In genomic region chr11:3142413-3142812, GRCm38 (mm10) we compare ENCODE assay signal across 8 mouse cellular contexts. TPM values are rescaled to one million over a fixed set of nuclear protein-coding genes. Genes with fewer than 3 reads are reported as not detected.
DNase-seq lines count a peak whose midpoint lies in the region; ATAC-seq and TF ChIP-seq lines count a peak whose summit lies in the region.
"Not testable (repeated sequence)": the region's sequence is repeated elsewhere in the genome, so short reads cannot be mapped to it uniquely, and the experiment has no call there.

No protein-coding gene starts in this region.

- not testable (repeated sequence) for TF ChIP-seq EP300 in stomach, postnatal 0 days (optimal IDR thresholded peaks at IDR 0.05)

- not testable (repeated sequence) for H3K27ac ChIP-seq in embryonic facial prominence, embryonic 14.5 days (replicated peaks; ENCODE audit: low read depth, low read length); neural tube, embryonic 12.5 days; stomach, postnatal 0 days (replicated peaks)

- WGBS in embryonic facial prominence, embryonic 14.5 days: 80% methylated on average over 4 of the region's 5 CpGs
- WGBS in neural tube, embryonic 12.5 days: 87% methylated on average over 4 of the region's 5 CpGs
- 90% methylated on average over 4 of the region's 5 CpGs for WGBS in stomach, postnatal 0 days

- not testable (repeated sequence) for TF ChIP-seq CTCF in stomach, postnatal 0 days (IDR thresholded peaks at IDR 0.05; ENCODE audit: low read depth)

- H3K9ac ChIP-seq in embryonic facial prominence, embryonic 14.5 days (ENCODE audit: low read depth, low read length); neural tube, embryonic 12.5 days; stomach, postnatal 0 days (ENCODE audit: low read length): not testable (repeated sequence)

- not testable (repeated sequence) for H3K4me3 ChIP-seq in embryonic facial prominence, embryonic 14.5 days (ENCODE audit: low read depth, low read length); neural tube, embryonic 12.5 days; stomach, postnatal 0 days (ENCODE audit: low read depth, low read length)

- H3K27me3 ChIP-seq in embryonic facial prominence, embryonic 14.5 days (replicated peaks; ENCODE audit: control insufficient read depth, insufficient read depth, low read length); neural tube, embryonic 12.5 days (replicated peaks); stomach, postnatal 0 days (ENCODE audit: control insufficient read depth, insufficient read depth, low read length): not testable (repeated sequence)

- not testable (repeated sequence) for H3K36me3 ChIP-seq in embryonic facial prominence, embryonic 14.5 days (ENCODE audit: control insufficient read depth, insufficient read depth, low read length); neural tube, embryonic 12.5 days; stomach, postnatal 0 days (ENCODE audit: control insufficient read depth, insufficient read depth, low read length)

- H3K4me2 ChIP-seq in embryonic facial prominence, embryonic 14.5 days (ENCODE audit: low read depth, low read length); neural tube, embryonic 12.5 days (replicated peaks); stomach, postnatal 0 days (replicated peaks; ENCODE audit: low read depth): not testable (repeated sequence)

- not testable (repeated sequence) for H3K9me3 ChIP-seq in embryonic facial prominence, embryonic 14.5 days (ENCODE audit: control insufficient read depth, low read length); stomach, postnatal 0 days (ENCODE audit: control insufficient read depth, low read length)
- peaks cover 16% of the 10 kb centered on the region for H3K9me3 ChIP-seq in neural tube, embryonic 12.5 days

- ATAC-seq in embryonic facial prominence, embryonic 14.5 days (ENCODE audit: low read depth): peak; percentile 47
- ATAC-seq in inflammation-experienced regulatory T-cells, adult 6 months: peak; percentile 22
- ATAC-seq in neural tube, embryonic 12.5 days (ENCODE audit: low FRiP score, low read depth): peak; percentile 61
- ATAC-seq in stomach, postnatal 0 days (ENCODE audit: low FRiP score, low TSS enrichment): peak; percentile 80

- peak; percentile 87 to 88 for DNase-seq in adrenal gland, adult 18-20 months (ENCODE audit: low spot score in 2 of 2)
- DNase-seq in embryonic facial prominence, embryonic 14.5 days (ENCODE audit: low spot score); stomach, postnatal 0 days (ENCODE audit: low spot score): not testable (repeated sequence)
- peak; percentile 99 for DNase-seq in heart, adult 11 months
- peak; percentile 82 to 86 for DNase-seq in layer of hippocampus, postnatal 14 days (ENCODE audit: low spot score in 2 of 2)
- peak; percentile 92 to 93 for DNase-seq in lung, adult 18-20 months

- H3K4me1 ChIP-seq in embryonic facial prominence, embryonic 14.5 days (ENCODE audit: control insufficient read depth, insufficient read depth, low read length); neural tube, embryonic 12.5 days; stomach, postnatal 0 days (replicated peaks; ENCODE audit: control insufficient read depth, insufficient read depth): not testable (repeated sequence)

RNA-seq across cellular contexts. Expression of gene Sfi1, which starts 50.9 kb away (rescaled TPM):
- 10 to 100 TPM; 42.5 to 53.7 TPM for total RNA-seq in adrenal gland, adult 18-20 months (2021)
- 9.8 and 9.9 TPM in 2 replicates for polyA plus RNA-seq in embryonic facial prominence, embryonic 14.5 days (2014; fragmentation: Nextera tagmentation; extraction: Ambion mirVana)
- 10 to 100 TPM; 25.9 to 49.0 (median 44.6) TPM for polyA plus RNA-seq in inflammation-experienced regulatory T-cells, adult 6 months (2017; shearing (Covaris generic))
- total RNA-seq in layer of hippocampus, postnatal 14 days (2021): 10 to 100 TPM; 56.3 to 57.2 TPM
- polyA plus RNA-seq in neural tube, embryonic 12.5 days (2016; fragmentation: Nextera tagmentation; extraction: Ambion mirVana): 14.3 and 15.6 TPM in 2 replicates
- 5.7 and 7.4 TPM in 2 replicates for polyA plus RNA-seq in stomach, postnatal 0 days (2015; fragmentation: Nextera tagmentation; extraction: Ambion mirVana)

RNA-seq across cellular contexts. Expression of gene Eif4enif1, which starts 59.8 kb away (rescaled TPM):
- total RNA-seq in adrenal gland, adult 18-20 months (2021): 10 to 100 TPM; 46.4 to 58.8 TPM
- 38.8 and 44.6 TPM in 2 replicates for polyA plus RNA-seq in embryonic facial prominence, embryonic 14.5 days (2014; fragmentation: Nextera tagmentation; extraction: Ambion mirVana)
- 10 to 100 TPM; 57.1 to 81.6 (median 75.7) TPM for polyA plus RNA-seq in inflammation-experienced regulatory T-cells, adult 6 months (2017; shearing (Covaris generic))
- 10 to 100 TPM; 61.5 to 66.1 TPM for total RNA-seq in layer of hippocampus, postnatal 14 days (2021)
- polyA plus RNA-seq in neural tube, embryonic 12.5 days (2016; fragmentation: Nextera tagmentation; extraction: Ambion mirVana): 62.0 and 62.5 TPM in 2 replicates
- 15.3 and 19.8 TPM in 2 replicates for polyA plus RNA-seq in stomach, postnatal 0 days (2015; fragmentation: Nextera tagmentation; extraction: Ambion mirVana)

Comparison
In these comparisons a context has a peak if more than half of its experiments do, and no peak if none do; other contexts are left out.
1. ATAC-seq: peak in every context shown above with its lines; median percentile 80 in stomach, postnatal 0 days; 61 in neural tube, embryonic 12.5 days; 47 in embryonic facial prominence, embryonic 14.5 days; 22 in inflammation-experienced regulatory T-cells, adult 6 months.